Mouse (Mus musculus) layer of hippocampus, postnatal 14 days (tissue): ENCODE data around the gene Lrrc26. TPM values are rescaled to one million over a fixed set of nuclear protein-coding genes. Genes with fewer than 3 reads are reported as not detected.

Experiments
- DNase-seq, 2 experiments: peaks; one replicate each; pipeline ENCODE4 v3.0.0; 2021 to 2022; ENCODE audit warnings: low spot score in 2 of 2, mixed read lengths in 1 of 2
- total RNA-seq, 2 experiments: library from RNA; stranded (reverse); gene quantifications; 2 replicates each; pipeline ENCODE4 v1.2.3; 2021

Gene Lrrc26
- total RNA-seq, 2 experiments from 2014 or later = not detected

DNA sequence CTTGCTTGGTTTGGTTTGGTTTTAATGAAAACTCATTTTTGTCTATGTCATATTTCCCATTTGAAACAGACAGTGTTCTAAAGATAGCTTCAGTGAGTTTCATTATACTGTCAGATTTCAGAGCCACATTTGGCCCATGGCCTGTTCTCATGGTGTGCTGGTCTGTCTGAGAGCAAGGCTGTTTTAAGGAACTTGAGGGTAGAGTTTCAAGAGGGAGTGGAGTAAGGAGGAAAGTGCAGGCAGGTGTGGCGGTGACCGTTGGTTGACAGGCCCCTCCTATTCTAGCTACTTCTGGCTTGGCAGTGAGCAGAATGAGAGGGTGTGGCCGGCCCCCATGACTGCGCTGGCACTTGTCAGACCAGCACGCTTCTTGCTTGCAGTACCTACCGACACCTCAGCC lies 48.6 kb downstream of the Lrrc26 start:
- no peak for DNase-seq

Other genes starting within 250 kb of the Lrrc26 start
- gene Nsmf, start 235.6 kb upstream of the Lrrc26 start, total RNA-seq = 1,000 to 10,000 TPM in 1 of 2 experiments, 100 to 1,000 TPM in 1; 982 to 1,031 TPM
- gene Entpd8, start 209.6 kb upstream of the Lrrc26 start, total RNA-seq = not detected
- gene Noxa1, start 194.8 kb upstream of the Lrrc26 start, total RNA-seq = not detected
- gene Nrarp, start 109.2 kb upstream of the Lrrc26 start, total RNA-seq = 10 to 100 TPM; 38.1 to 49.8 TPM
- 1 to 10 TPM; 1.7 to 2.0 TPM for gene Tor4a, start 93.0 kb upstream of the Lrrc26 start, total RNA-seq
- 10 to 100 TPM; 50.7 to 51.7 TPM for gene Nelfb, start 78.4 kb upstream of the Lrrc26 start, total RNA-seq
- not detected for gene Stpg3, start 75.3 kb upstream of the Lrrc26 start, total RNA-seq
- not detected for gene Fam166a, start 71.2 kb upstream of the Lrrc26 start, total RNA-seq
- gene Tubb4b, start 65.2 kb upstream of the Lrrc26 start, total RNA-seq = 100 to 1,000 TPM; 415 to 455 TPM
- gene Slc34a3, start 55.6 kb upstream of the Lrrc26 start, total RNA-seq = not detected
- not detected for gene Rnf224, start 53.1 kb upstream of the Lrrc26 start, total RNA-seq
- gene Rnf208, start 47.7 kb upstream of the Lrrc26 start, total RNA-seq = 100 to 1,000 TPM; 195 to 202 TPM
- not detected for gene Cysrt1, start 47.5 kb upstream of the Lrrc26 start, total RNA-seq
- gene AL732309.1, start 43.1 kb upstream of the Lrrc26 start, total RNA-seq = 1 to 10 TPM; 3.6 to 3.7 TPM
- gene Tmem203, start 34.5 kb upstream of the Lrrc26 start, total RNA-seq = 10 to 100 TPM; 34.3 to 38.0 TPM
- gene Tprn, start 27.3 kb upstream of the Lrrc26 start, total RNA-seq = 10 to 100 TPM; 21.1 to 23.2 TPM
- gene Ssna1, start 17.5 kb upstream of the Lrrc26 start, total RNA-seq = 10 to 100 TPM; 69.1 to 70.1 TPM
- gene Anapc2, start 17.4 kb upstream of the Lrrc26 start, total RNA-seq = 10 to 100 TPM; 66.6 to 72.1 TPM
- gene Tmem210, start 1.8 kb upstream of the Lrrc26 start, total RNA-seq = not detected
- gene Grin1, start 29.3 kb downstream of the Lrrc26 start, total RNA-seq = 100 to 1,000 TPM; 419 to 451 TPM
- gene Man1b1, start 42.4 kb downstream of the Lrrc26 start, total RNA-seq = 10 to 100 TPM; 49.0 to 59.9 TPM
- 10 to 100 TPM; 24.7 to 29.4 TPM for gene Dpp7, start 66.4 kb downstream of the Lrrc26 start, total RNA-seq
- 10 to 100 TPM in 1 of 2 experiments, 1 to 10 TPM in 1; 9.2 to 11.8 TPM for gene Uap1l1, start 75.8 kb downstream of the Lrrc26 start, total RNA-seq
- 10 to 100 TPM; 11.9 to 15.3 TPM for gene Sapcd2, start 82.4 kb downstream of the Lrrc26 start, total RNA-seq
- gene Entpd2, start 106.0 kb downstream of the Lrrc26 start, total RNA-seq = 10 to 100 TPM; 22.3 to 23.4 TPM
- gene Npdc1, start 109.4 kb downstream of the Lrrc26 start, total RNA-seq = 100 to 1,000 TPM; 402 to 418 TPM
- under 1 TPM; 0.31 to 0.81 TPM for gene Fut7, start 133.4 kb downstream of the Lrrc26 start, total RNA-seq
- 100 to 1,000 TPM; 140 to 141 TPM for gene Abca2, start 138.8 kb downstream of the Lrrc26 start, total RNA-seq
- under 1 TPM in 1 of 2 experiments, not detected in 1; 0.58 TPM for gene Clic3, start 166.9 kb downstream of the Lrrc26 start, total RNA-seq
- gene Paxx, start 171.2 kb downstream of the Lrrc26 start, total RNA-seq = 10 to 100 TPM; 52.1 to 57.7 TPM
- gene Ptgds, start 180.1 kb downstream of the Lrrc26 start, total RNA-seq = 100 to 1,000 TPM; 234 to 420 TPM
- gene Lcn12, start 204.0 kb downstream of the Lrrc26 start, total RNA-seq = not detected
- gene Fbxw5, start 210.8 kb downstream of the Lrrc26 start, total RNA-seq = 100 to 1,000 TPM; 130 to 134 TPM
- 1 to 10 TPM; 1.5 to 1.7 TPM for gene C8g, start 211.8 kb downstream of the Lrrc26 start, total RNA-seq